Mouse (Mus musculus) common myeloid progenitor, adult 5-6 weeks (primary cell): ENCODE data around the gene Olfml2a. TPM values are rescaled to one million over a fixed set of nuclear protein-coding genes. Genes with fewer than 3 reads are reported as not detected.

ENCODE experiments used
- ATAC-seq: replicated peaks from 2 replicates; pipeline ENCODE4 v1.8.0; 2016; ENCODE audit warnings: low read depth, mild to moderate bottlenecking, moderate TSS enrichment, inconsistent platforms; ENCODE audit not compliant: poor library complexity, severe bottlenecking
- total RNA-seq: library from RNA; stranded (forward); fragments of 200-1000, 187-1606 nt; gene quantifications from 2 replicates; pipeline ENCODE4 v1.2.3, GENCODE M21; 2017

Olfml2a gene
- total RNA-seq, 1 experiment from 2014 or later = not detected

DNA sequence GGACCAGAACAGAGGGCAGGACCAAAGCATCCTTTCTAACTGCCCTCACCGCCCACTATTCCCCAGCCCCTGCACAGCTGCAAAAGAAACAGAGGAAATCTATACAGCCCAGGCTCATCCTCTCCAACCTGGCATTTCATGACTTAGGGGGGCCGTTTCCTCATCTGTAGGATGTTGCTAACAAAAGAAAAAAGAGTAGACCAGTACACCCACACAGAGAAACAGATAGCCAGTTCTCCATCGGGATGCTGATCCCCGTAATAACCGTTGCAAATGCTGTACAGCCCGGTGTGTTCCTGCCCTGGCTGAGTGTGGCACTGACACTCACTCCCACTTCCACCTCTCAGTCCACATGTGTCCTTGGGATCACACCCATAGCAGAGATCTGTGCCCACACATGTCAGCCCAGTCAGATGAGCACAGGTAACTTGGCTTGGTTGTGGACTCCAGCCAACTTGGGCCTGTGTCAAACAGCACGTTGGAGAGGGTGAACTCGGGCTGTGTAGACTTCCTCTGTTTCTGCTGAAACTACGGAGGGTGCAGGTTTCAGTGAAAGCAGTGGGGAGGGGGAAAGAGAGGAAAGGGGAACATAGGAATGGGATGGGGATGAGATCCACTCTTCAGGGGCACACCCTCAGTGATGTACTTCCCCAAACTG, 5.1 kb downstream of the Olfml2a start:
- no peak for ATAC-seq

DNA sequence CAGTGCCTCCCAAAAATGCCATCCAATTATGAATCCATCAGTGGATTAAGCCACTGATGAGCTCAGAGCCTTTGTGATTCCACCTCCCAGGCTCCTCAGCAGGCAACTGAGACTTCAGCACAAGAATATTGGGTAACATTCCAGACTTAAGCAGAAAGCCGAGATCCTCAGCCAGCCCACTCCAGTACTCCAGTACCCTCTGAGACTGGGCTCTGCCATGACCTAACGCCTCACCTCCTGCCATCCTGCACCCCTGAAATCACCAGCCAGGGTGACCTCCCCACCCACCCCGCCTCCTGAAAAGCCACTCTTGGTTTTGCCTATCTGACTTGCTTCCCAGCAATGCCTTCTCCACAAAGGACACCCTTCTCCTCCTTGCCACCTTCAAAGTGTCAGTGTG, 5.6 kb downstream of the Olfml2a start:
- no peak for ATAC-seq

DNA sequence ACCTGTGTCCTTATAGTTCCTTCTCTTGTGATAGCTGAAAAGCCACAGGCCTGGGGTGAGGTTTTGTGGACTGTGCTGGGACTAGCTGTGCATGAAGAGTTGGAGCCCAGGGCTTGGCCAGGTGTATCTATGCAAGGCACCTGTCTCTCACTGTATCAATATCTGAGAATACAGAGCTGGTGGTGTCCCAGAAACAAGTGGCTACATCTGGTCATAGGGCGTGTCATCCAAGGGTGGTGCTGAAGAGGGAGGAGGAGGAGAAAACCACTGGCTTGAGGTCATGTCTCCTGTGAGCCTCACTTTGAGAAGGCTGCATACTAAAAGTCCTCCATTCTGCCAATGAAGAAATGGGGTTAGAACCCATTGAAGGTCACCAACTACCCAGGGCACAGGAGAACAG, 6.2 kb downstream of the Olfml2a start:
- ATAC-seq = 0 out of 2 replicates have a peak, but pooled peaks have one; percentile 15

DNA sequence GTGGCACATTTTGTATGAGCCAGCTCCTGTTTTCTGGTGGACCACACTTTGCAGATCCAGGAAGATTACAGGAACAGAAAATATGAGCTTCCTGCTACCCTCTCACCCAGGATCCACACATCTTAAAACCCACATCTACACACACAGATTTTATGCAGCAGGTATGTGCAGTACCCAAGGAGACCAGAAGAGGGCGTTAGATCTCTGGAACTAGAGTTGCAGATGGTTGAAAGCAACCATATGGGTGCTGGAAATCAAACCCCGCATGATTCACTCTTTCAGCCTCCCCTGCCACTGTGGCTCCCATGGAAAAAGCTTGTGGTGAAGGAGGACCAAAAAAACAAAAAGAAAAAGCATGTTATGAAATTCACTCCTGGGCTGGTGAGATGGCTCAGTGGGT, 7.3 kb downstream of the Olfml2a start:
- ATAC-seq = no peak

DNA sequence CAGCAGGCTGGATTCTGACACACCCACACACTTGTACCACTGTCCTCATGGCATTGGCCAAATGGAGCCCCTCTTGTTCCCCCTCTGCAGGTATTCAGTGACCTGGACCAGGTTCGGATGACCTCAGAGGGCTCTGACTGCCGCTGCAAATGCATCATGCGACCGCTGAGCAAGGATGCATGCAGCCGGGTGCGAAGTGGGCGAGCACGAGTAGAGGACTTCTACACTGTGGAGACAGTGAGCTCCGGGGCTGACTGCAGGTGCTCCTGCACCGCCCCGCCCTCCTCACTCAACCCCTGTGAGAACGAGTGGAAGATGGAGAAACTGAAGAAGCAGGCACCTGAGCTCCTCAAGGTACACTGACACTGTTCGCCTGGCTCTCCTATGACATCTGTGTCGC, 9.6 kb downstream of the Olfml2a start:
- no peak for ATAC-seq

DNA sequence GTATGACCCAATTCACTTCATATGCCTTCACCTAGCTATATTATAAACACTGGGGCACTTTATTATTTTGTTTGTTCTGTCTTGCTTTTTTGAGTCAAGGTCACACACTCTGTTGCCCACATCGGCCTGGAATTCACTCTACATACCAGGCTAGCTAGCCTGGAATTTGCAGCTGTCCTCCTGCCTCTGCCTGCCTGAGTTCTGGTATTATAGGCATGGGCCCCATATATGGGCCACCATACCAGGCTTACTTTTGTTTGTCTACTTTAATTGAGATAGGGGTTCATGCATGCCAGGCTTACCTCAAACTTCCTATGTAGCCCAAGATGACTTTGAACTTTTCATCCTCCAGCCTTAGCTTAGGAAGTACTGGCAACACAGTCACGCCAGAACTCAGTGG, 10.1 kb downstream of the Olfml2a start:
- ATAC-seq = no peak

DNA sequence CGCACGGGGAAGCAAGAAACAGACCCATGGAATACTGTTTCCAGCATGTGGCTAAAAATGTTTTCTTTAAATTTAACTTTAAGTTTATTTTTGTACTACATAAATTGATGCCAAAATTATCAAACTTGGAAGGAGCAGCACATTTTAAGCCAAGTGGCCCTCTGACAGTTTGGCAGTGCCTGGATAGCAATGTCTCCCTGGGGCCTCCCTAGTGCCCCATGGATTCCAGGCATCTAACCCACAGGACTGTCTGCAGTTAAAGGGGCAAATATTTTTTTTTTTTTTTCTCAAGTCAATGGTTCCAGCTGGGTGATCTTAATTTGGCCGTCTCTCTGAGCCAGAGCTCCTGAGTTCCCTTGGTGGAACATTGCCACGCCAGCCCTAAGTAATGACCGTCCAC, 11.4 kb downstream of the Olfml2a start:
- ATAC-seq = no peak

DNA sequence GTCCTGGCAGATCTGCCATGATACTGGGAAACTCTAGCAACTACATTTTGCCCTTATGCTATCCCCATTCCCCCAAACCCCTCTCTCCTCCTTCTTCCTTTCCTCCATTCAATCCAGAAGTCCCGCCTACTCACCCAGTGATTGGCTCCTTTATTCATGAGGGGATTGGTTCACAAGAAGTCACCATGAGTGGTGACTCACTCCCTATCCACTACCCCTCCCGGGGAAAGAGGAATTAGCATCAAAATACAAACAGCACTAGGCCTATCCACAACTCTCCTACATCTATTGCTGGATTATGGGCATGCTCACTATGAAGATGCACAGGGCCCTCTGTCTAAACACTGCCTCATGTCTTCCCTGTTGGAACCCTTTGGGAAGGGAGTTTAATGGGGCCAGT, 12.2 kb downstream of the Olfml2a start:
- ATAC-seq = no peak

DNA sequence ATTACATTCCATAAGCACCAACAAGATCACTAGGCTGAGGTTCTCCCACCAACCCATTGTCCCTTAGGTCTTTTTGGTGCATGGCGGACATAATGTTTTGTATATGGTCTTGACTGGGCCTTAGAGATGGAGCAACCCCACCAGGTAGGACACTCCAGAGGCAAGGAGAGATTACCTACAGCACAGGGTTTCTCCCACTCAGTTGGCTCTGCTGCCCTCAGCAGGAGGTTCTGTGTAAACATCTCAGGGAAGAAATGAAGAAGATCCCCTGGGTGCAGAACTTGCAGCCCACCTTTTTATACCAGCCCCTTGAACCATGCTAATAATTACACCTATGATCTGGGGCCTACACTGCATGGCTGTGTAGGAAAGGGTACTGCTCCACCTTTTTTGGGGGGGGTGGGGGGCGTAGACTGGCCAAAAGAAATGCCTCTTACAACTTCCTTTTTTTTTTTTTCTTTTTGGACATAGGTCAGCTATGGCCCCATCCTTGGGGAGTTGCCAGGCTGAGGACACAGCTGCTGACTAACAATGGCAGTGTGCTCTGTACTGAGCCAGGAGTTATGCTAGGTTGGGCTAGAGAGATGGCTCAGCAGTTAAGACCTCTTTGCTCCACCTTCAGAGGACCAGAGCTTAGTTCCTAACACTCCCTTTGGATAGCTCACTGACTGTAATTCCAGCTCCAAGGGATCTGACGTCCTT, 12.8 kb downstream of the Olfml2a start:
- peak; percentile 33; the same call in 1 of the 2 replicates for ATAC-seq

DNA sequence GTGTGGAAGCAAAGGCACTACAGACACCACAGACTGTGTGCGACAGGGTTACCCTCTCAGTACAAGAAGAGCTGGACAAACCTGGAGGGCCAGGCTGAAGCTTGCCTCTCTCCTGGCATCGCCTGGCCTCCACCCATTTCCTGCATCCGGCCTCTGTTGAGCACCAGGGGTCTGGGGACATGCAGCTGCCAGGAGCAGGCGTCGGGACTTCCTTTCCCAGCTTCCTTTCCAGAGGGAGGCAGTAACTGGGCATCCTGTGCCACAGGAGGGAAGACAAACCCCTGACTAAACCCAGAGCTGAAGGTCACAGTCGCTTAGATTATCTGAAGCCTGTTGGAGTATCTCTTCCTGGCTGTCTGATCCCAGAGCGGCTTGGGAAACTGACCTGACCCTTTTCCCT, 15.8 kb downstream of the Olfml2a start:
- no peak for ATAC-seq

DNA sequence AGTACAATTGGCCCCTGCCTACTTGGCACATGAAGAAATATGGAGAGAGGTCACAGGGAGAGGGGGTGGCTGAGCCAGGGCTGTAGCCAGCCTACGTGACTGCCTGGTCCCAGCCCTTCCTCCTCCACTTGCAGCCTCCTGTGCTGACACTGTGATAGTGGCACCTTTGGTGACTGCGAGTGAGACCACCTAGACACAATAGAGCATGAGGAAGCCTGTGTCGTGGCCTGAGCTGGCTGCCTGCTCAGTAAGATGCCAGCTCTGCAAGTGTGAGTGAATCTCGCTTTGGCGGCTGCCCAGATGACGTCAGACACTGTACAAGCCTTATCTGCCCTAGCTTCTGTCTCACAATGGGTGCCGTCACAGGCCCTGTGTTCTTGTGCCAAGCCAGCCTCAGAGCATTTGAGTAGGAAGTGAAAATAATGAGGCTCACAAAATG, 18.5 kb downstream of the Olfml2a start:
- peak; percentile 96 for ATAC-seq

DNA sequence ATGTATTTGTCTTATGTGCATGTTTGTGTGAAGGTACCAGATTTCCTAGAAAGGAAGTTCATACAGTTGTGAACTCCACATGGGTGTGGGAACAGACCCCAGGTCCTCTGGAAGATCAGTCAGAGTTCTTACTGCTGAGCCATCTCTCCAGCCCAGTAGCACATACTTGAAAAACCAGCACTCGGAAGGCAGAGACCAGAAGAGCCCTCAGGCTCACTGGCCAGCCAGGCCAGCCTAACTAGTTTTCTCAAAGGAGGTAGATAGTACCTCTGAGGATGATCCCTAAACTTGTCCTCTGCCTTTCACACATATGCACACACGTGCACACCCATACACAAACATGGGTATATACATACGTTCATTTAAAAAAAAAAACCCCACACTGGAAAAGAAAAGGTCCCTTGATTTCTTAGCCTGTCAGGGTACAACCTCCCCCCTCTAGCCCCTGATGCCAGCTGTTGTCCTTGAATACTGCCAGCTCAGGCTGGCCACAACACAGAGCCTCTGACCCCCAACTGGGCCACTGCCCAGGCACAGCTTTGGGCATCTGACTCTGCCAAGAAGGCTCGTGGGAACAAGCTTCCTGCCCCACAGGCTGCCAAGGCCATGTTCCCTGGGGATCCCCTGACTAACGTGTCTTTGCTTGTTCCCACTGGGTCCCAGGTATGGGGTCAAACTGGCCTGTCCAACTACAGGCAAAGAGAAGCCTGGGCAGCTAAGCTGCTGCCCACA, 21.5 kb downstream of the Olfml2a start:
- ATAC-seq = no peak

DNA sequence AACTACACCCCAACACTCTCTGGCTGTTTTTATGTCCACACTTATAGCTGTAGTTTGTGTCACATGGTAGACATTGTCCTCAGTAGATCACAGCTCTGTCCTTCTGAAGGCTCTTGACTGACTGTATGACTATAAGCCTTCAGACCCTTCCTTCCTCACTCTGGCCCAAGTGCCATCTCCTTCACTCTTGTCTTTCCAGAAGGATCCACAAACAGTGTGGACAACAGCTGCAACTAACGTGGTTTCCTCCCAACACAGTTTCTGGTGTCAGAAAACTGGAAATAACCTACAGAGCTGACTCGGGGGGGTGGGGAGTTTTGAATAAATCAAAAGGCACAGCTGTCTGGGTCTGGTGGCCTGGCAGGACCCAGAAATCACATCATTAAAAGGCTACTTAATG, 24.3 kb downstream of the Olfml2a start:
- no peak for ATAC-seq

DNA sequence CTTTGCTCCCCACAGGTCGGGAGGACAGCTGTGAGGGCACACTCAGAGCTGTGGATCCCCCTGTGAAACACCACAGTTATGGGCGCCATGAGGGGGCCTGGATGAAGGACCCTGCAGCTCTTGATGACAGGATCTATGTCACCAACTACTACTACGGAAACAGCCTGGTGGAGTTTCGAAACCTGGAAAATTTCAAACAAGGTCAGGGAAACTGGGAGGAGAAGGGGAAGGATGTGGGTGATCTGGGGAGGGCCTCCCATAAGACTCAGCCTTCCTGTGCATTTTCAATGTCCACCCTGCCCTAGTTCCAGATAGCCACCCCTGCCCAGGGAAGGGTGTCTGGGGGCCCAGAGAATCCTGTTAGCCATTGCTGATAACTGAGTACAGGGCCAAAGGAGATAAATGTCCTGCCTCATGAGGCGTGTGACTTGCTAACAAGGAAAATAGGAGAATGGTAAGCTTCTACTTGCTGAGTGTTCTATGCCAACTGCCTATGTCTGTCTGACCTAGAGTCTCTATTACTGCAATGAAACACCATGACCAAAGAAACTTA, 26.0 kb downstream of the Olfml2a start:
- no peak for ATAC-seq

DNA sequence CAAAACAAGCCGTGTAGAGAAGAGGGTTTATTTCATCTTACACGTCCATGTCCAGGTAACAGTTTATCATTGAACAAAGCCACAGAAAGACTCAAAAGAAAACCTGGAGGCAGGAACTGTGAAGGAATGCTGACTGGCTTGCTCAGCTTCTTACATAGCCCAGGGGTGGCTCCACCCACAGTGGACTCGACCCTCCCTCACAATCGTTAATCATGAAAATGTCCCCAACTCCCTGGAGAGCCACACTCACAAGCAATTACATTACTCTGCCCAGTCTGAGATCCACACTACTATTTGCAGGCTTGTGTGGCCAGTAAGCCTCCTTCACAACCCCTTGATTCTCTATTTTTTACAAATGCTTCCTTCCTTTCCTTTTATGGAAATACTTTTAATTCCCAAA, 32.4 kb downstream of the Olfml2a start:
- ATAC-seq = no peak

DNA sequence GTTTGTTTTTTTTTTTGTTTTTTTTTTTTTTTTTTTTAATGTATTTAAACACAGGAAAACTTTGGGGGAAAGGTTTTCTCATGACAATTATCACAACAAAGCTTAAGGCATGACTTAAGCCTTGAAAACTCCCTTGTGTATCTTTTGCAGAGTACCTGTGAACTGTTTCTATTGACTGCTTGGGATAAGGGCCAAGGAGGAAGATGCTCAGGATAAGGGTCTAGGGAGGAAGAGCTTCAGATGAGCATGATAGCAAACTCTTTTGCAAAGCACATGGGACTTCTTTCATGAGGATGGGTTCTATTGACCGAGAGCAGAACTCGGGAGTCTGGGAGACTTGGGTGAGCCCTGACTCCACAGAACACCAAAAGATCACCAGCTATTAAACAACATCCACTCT, 37.9 kb downstream of the Olfml2a start:
- no peak for ATAC-seq

DNA sequence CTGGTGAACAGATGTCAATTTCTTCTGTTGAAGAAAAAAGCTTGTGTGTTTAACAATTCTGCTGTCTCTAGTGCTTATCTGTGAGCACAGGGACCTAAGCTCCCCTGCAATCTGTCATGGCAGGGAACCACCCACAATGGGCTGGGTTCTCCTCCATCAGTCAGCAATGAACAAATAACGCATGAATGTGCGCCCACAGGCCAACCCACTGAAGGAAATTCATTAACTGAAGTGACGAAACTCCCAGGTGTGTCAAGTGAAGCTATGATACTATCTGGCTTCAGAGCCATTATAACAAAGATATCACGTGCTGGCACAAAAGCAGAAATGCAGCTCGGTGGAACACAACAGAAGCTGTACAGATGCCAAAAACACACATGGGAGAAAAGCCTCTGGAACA, 38.3 kb downstream of the Olfml2a start:
- peak; percentile 77 for ATAC-seq

DNA sequence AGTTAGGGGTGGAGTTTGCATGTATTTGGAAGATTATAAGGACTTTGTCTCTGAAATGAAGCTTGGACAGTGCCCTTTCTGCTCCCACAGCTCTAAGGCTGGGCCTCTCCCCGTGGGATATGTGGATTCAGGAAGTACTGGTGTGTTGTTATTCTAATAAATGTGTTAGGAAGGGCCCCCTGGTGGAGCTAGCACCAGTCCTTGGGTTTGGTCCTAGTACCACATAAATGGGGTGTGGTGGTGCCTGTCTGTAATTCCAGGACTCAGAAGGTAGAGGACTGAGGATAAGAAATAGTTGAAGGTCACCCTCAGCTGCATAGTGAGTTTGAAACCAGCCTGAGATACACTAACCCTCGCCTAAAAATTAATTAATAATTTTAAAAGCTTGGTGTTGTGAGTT, 41.4 kb downstream of the Olfml2a start:
- ATAC-seq = peak; percentile 27; the same call in 1 of the 2 replicates

DNA sequence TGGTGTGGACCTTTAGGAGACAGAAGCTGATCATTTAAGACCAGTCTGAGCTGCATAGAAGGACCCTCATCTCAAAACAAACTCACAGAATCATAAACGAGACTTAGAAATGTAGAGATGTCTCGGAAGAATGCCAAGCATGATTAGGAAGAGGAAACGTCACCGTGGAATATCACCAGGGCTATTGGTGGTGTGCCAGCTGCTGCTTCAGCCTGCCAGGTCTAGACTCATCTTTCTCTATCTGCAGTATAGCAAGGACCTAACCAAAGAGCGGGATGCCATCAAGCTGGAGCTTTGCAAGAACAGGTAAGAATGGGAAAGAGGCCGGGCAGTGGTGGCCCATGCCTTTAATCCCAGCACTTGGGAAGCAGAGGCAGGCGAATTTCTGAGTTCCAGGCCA, 41.9 kb downstream of the Olfml2a start:
- ATAC-seq = no peak

DNA sequence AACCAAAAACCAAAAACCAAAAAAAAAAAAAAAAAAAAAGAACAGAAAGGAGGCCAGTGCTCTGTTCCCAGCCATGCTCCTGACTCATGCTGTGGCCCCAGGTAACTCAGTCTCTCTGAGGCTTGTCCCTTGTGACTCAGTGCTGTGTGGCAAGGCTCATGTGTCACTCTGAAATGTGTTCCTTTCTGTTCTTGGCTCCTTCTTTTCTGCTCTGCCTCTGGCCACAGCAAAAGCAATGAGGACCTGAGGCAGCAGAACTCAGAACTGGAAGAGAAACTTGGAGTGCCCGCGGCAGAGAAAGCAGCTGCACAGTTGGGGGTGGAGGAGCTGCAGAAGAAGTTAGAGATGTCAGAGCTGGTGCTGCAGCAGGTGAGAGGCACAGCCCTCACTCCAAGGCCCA, 42.4 kb downstream of the Olfml2a start:
- 0 out of 2 replicates have a peak, but pooled peaks have one; percentile 9 for ATAC-seq

DNA sequence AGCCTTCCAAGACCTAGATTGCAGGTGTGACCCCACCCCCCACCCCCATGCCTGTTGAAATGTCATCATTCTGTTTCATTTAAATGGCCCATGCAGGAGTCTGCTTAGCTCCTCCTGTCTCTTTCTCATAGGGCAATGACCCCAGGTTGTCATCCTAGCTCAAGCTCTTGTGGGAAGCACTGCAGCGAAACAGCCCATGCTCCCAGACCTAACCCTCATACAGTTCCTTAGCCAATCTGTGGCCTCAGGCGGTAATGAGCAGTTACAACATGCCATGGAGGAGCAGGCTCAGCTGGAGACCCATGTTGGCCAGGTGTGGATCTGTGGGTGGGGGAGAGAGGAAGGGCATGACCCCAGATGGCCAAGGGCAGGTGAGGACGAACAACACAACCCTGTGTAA, 43.4 kb downstream of the Olfml2a start:
- ATAC-seq = no peak
